Mouse (Mus musculus): ENCODE measurements at regions not wholly inside any gene's neighbourhood (a gene's known extent, or its start where the extent isn't known, plus 50 kb on each side); places are given as distances from the start of the nearest gene placed in this dataset.
"Not testable (repeated sequence)": the region's sequence is repeated elsewhere in the genome, so short reads cannot be mapped to it uniquely, and the experiment has no call there.

DNA sequence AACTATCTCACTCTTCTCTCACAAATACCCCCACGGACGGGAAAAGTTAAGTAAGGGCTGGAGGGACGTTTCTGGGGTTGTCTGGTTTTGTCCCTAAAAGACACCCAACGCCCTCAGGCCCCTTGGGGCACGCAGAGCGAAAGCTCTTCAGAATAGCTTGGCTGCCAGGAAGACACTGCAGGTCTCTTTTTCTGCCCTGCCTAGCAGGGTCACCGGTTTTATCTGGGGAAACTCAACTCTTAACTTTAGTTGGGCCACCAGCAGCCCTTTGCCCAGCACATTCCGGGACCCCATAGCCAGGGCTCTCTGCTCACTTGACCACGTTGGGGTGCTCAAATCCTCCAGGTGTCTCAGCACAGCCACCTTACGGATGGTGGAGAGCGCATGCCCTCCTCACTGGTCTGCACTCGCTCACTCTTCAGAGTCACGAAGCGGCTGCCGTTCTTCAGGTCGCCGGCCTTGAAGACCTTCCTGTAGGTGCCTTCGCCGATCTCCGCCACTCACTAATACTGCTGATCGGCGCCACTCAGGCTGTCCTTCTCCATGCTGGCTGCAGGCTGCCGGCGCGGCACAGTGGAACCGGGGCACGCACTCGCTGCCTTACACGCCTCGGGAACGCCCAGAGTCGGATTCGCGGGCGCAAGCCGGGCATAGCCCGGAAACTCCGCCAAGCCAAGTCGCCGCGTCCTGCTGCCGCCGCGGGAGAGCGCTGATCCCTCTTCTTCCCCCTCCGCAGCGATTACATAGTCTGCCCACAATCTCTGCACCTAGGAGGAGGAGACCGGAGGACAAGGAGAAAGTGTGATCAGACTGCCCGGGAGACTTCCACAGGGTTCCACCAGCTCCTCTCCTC, 83.0 kb downstream of the Ulbp1 start:
- no peaks in the 10 kb centered on the region for H3K36me3 ChIP-seq (ENCODE audit: control insufficient read depth, insufficient read depth, low read length)
- H3K4me2 ChIP-seq (ENCODE audit: low read depth, low read length) = peak overlapping the region; percentile 89
- peaks cover 7% of the 10 kb centered on the region for H3K4me1 ChIP-seq (ENCODE audit: control insufficient read depth, insufficient read depth, low read length)
- H3K4me3 ChIP-seq (ENCODE audit: low read depth, low read length) = peak overlapping the region; percentile 42
- no peaks in the 10 kb centered on the region for H3K9me3 ChIP-seq (ENCODE audit: control insufficient read depth, low read length)
- H3K27ac ChIP-seq (ENCODE audit: low read depth, low read length) = no peak overlapping the region
- ATAC-seq (ENCODE audit: low read depth) = peak; percentile 65; the same call in 1 of the 2 replicates
- WGBS = 7% methylated on average over 48 of the region's 49 CpGs
- H3K27me3 ChIP-seq (ENCODE audit: control insufficient read depth, insufficient read depth, low read length) = peaks cover 20% of the 10 kb centered on the region
- peak overlapping the region; percentile 46 for H3K9ac ChIP-seq (replicated peaks; ENCODE audit: low read depth, low read length)

DNA sequence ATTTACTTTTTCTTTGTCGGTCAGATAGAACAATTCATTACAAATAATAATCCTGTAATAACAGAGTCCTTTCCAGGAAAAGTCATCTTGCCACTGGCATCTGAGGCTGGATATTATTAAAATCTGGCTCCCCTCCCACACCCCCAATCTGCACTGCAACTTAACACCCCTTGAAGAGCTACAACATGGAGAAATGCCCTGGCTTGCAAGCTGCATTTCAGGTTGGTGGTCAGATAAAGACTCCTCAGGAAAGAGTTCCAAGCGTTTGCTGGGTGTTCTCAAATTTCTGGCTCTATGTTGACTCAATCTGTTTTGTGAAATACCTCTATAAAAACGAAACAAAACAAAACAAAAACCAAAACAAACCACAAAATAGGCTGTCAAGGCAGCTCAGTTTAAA, 114.6 kb downstream of the Ulbp1 start:
- not testable (repeated sequence) for H3K27me3 ChIP-seq (ENCODE audit: control insufficient read depth, insufficient read depth, low read length); H3K4me1 ChIP-seq (ENCODE audit: control insufficient read depth, insufficient read depth, low read length); H3K36me3 ChIP-seq (ENCODE audit: control insufficient read depth, insufficient read depth, low read length); H3K4me3 ChIP-seq (ENCODE audit: low read depth, low read length); ATAC-seq (ENCODE audit: low read depth); H3K27ac ChIP-seq (ENCODE audit: low read depth, low read length); H3K9ac ChIP-seq (replicated peaks; ENCODE audit: low read depth, low read length); H3K4me2 ChIP-seq (ENCODE audit: low read depth, low read length); H3K9me3 ChIP-seq (ENCODE audit: control insufficient read depth, low read length)
- WGBS = 59% methylated on average over 3 of the region's 3 CpGs

GRCm38 (mm10) chr10:7344290-7344689, 129.1 kb downstream of the Ulbp1 start:
- H3K27me3 ChIP-seq (ENCODE audit: control insufficient read depth, insufficient read depth, low read length); H3K4me2 ChIP-seq (ENCODE audit: low read depth, low read length); H3K27ac ChIP-seq (ENCODE audit: low read depth, low read length); H3K9me3 ChIP-seq (ENCODE audit: control insufficient read depth, low read length); ATAC-seq (ENCODE audit: low read depth); H3K9ac ChIP-seq (replicated peaks; ENCODE audit: low read depth, low read length); H3K36me3 ChIP-seq (ENCODE audit: control insufficient read depth, insufficient read depth, low read length); H3K4me3 ChIP-seq (ENCODE audit: low read depth, low read length); H3K4me1 ChIP-seq (ENCODE audit: control insufficient read depth, insufficient read depth, low read length): not testable (repeated sequence)
- 93% methylated on average over 13 of the region's 13 CpGs for WGBS

DNA sequence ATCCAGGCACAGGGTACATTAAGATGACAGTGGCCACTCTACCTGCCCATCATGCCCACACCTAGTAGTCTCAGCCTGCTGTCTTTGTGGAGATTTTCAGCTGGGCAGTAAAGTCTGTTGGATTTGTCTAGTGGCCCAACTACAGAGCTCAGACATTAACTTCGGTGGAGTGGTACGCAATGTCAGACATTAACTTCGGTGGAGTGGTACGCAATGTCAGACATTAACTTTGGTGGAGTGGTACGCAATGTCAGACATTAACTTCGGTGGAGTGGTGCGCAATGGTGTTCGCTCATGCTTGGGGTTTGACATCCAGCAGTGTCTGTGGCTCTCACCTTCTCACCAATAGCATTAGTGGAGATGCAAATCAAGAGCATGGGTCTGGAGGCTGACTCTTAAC, 129.7 kb downstream of the Ulbp1 start:
- not testable (repeated sequence) for H3K27ac ChIP-seq (ENCODE audit: low read depth, low read length); H3K4me1 ChIP-seq (ENCODE audit: control insufficient read depth, insufficient read depth, low read length); H3K4me3 ChIP-seq (ENCODE audit: low read depth, low read length); H3K9ac ChIP-seq (replicated peaks; ENCODE audit: low read depth, low read length); H3K9me3 ChIP-seq (ENCODE audit: control insufficient read depth, low read length); ATAC-seq (ENCODE audit: low read depth); H3K36me3 ChIP-seq (ENCODE audit: control insufficient read depth, insufficient read depth, low read length); H3K27me3 ChIP-seq (ENCODE audit: control insufficient read depth, insufficient read depth, low read length); H3K4me2 ChIP-seq (ENCODE audit: low read depth, low read length)
- WGBS = 95% methylated on average over 8 of the region's 8 CpGs

GRCm38 (mm10) chr10:7333077-7333747, 121.2 kb upstream of the Cnksr3 start:
- 41% methylated on average over 11 of the region's 11 CpGs for WGBS
- H3K9ac ChIP-seq (replicated peaks; ENCODE audit: low read depth, low read length) = no peak overlapping the region

GRCm38 (mm10) chr10:7328262-7328661, 116.2 kb upstream of the Cnksr3 start:
- no peak for ATAC-seq (ENCODE audit: low read depth)
- Histone ChIP-seq H3K4me2 (ENCODE audit: low read depth, low read length) (no peak overlapping the region), H3K36me3 (ENCODE audit: control insufficient read depth, insufficient read depth, low read length) (no peaks in the 10 kb centered on the region), H3K27me3 (ENCODE audit: control insufficient read depth, insufficient read depth, low read length) (no peaks in the 10 kb centered on the region), H3K9me3 (ENCODE audit: control insufficient read depth, low read length) (no peaks in the 10 kb centered on the region), H3K4me1 (ENCODE audit: control insufficient read depth, insufficient read depth, low read length) (no peaks in the 10 kb centered on the region), H3K4me3 (ENCODE audit: low read depth, low read length) (no peak overlapping the region), H3K9ac (replicated peaks; ENCODE audit: low read depth, low read length) (no peak overlapping the region), H3K27ac (ENCODE audit: low read depth, low read length) (no peak overlapping the region)
- WGBS = 28% methylated on average over 3 of the region's 3 CpGs

More at GRCm38 (mm10) chr10:7333077-7333747, 121.2 kb upstream of the Cnksr3 start:
- Histone ChIP-seq H3K36me3 (ENCODE audit: control insufficient read depth, insufficient read depth, low read length) (no peaks in the 10 kb centered on the region), H3K9me3 (ENCODE audit: control insufficient read depth, low read length) (no peaks in the 10 kb centered on the region), H3K27me3 (ENCODE audit: control insufficient read depth, insufficient read depth, low read length) (no peaks in the 10 kb centered on the region), H3K4me1 (ENCODE audit: control insufficient read depth, insufficient read depth, low read length) (no peaks in the 10 kb centered on the region), H3K4me3 (ENCODE audit: low read depth, low read length) (no peak overlapping the region), H3K27ac (ENCODE audit: low read depth, low read length) (no peak overlapping the region), H3K4me2 (ENCODE audit: low read depth, low read length) (no peak overlapping the region)
- ATAC-seq (ENCODE audit: low read depth) = peak; percentile 97

GRCm38 (mm10) chr10:7327046-7327445, 115.0 kb upstream of the Cnksr3 start:
- 91% methylated on average over 3 of the region's 3 CpGs for WGBS
- H3K36me3 ChIP-seq (ENCODE audit: control insufficient read depth, insufficient read depth, low read length); H3K4me2 ChIP-seq (ENCODE audit: low read depth, low read length); H3K9me3 ChIP-seq (ENCODE audit: control insufficient read depth, low read length); H3K4me3 ChIP-seq (ENCODE audit: low read depth, low read length); H3K27me3 ChIP-seq (ENCODE audit: control insufficient read depth, insufficient read depth, low read length); H3K9ac ChIP-seq (replicated peaks; ENCODE audit: low read depth, low read length); ATAC-seq (ENCODE audit: low read depth); H3K27ac ChIP-seq (ENCODE audit: low read depth, low read length); H3K4me1 ChIP-seq (ENCODE audit: control insufficient read depth, insufficient read depth, low read length): not testable (repeated sequence)

- Histone ChIP-seq H3K27me3 (ENCODE audit: control insufficient read depth, insufficient read depth, low read length) (no peaks in the 10 kb centered on the region), H3K9me3 (ENCODE audit: control insufficient read depth, low read length) (no peaks in the 10 kb centered on the region), H3K4me3 (ENCODE audit: low read depth, low read length) (no peak overlapping the region), H3K9ac (replicated peaks; ENCODE audit: low read depth, low read length) (no peak overlapping the region), H3K4me2 (ENCODE audit: low read depth, low read length) (no peak overlapping the region), H3K36me3 (ENCODE audit: control insufficient read depth, insufficient read depth, low read length) (no peaks in the 10 kb centered on the region), H3K4me1 (ENCODE audit: control insufficient read depth, insufficient read depth, low read length) (no peaks in the 10 kb centered on the region), H3K27ac (ENCODE audit: low read depth, low read length) (no peak overlapping the region)
- 75% methylated on average over 4 of the region's 4 CpGs for WGBS
- no peak for ATAC-seq (ENCODE audit: low read depth)
Observed at GRCm38 (mm10) chr10:7325074-7325473, 113.0 kb upstream of the Cnksr3 start.

GRCm38 (mm10) chr10:7323258-7323657, 111.2 kb upstream of the Cnksr3 start:
- Histone ChIP-seq H3K4me2 (ENCODE audit: low read depth, low read length) (no peak overlapping the region), H3K36me3 (ENCODE audit: control insufficient read depth, insufficient read depth, low read length) (no peaks in the 10 kb centered on the region), H3K4me3 (ENCODE audit: low read depth, low read length) (no peak overlapping the region), H3K27ac (ENCODE audit: low read depth, low read length) (no peak overlapping the region), H3K9ac (replicated peaks; ENCODE audit: low read depth, low read length) (no peak overlapping the region), H3K4me1 (ENCODE audit: control insufficient read depth, insufficient read depth, low read length) (no peaks in the 10 kb centered on the region), H3K9me3 (ENCODE audit: control insufficient read depth, low read length) (no peaks in the 10 kb centered on the region), H3K27me3 (ENCODE audit: control insufficient read depth, insufficient read depth, low read length) (no peaks in the 10 kb centered on the region)
- ATAC-seq (ENCODE audit: low read depth) = no peak
- WGBS = 28% methylated on average over 3 of the region's 3 CpGs

Data from neural tube, embryonic 14.5 days (tissue).